Mouse (Mus musculus): ENCODE data around the gene Creb3l1. TPM values are rescaled to one million over a fixed set of nuclear protein-coding genes. Genes with fewer than 3 reads are reported as not detected.

Gene Creb3l1
- total RNA-seq, 2 experiments from 2014 or later, result 1.1 TPM; not detected in 1

DNA sequence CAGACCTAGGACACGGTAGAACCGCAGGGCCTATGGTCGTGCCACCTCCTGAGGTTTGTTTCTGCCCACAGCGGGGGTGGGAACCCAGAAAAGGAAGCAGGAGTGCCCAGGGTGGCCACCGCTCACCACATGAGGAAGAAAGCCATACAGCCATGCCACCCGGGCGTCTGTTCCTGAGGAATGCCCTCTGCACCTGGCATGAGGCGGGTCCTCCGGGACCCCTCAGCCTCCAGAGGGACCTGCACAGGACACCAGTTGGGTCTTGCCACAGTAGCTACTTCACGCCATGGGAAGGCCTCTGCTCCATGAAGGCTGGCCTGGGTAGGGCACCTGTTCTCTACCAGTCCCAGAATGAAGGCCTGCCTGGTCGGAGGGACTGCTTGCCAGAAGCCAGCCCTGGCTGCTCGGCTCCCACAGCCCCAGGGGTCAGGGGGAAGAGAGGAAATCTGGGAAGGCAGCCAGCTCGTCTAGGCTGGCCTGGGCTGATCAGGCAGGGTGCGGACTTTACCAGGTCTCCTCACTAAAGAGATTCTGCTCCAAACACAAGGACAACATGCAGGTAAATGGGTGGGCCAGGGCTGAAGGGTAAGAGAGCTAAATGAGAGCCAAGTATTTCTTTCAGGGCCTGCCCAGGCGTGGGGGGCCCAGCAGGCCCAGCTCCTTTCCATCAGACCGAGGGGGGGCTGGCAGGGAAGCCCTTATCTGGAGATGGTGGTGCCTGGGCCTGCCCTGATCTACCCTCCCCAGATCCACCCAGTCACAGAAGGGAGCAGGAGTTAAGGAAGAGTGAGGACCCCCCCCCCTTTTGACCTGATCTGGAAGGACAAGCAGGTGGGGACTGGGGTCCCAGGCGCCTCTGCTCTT, 74.7 kb downstream of the Creb3l1 start:
- peak; percentile 43 for ATAC-seq (replicated peaks; ENCODE audit: poor library complexity, severe bottlenecking)

DNA sequence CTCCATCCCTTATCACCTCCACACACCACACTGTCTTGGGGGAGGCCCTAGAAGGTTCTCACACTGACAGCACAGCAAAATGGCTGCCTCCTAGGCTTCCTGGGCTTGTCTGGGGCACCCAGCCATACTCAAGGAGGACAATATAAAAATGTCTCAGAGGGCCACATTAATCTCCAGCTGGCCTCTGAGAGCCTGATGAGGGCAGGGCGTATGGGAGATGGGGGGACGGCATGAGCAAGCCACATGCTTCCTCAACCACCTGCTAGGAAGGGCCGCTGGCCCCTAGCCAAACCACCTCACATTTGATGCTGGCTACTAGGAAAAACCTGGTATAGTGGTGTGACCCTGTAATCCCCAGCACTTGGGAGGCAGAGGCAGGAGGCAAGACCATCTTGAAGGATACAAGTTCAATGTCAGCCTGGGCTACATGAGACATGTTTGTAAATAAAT, 75.5 kb downstream of the Creb3l1 start:
- no peak for ATAC-seq (replicated peaks; ENCODE audit: poor library complexity, severe bottlenecking)

DNA sequence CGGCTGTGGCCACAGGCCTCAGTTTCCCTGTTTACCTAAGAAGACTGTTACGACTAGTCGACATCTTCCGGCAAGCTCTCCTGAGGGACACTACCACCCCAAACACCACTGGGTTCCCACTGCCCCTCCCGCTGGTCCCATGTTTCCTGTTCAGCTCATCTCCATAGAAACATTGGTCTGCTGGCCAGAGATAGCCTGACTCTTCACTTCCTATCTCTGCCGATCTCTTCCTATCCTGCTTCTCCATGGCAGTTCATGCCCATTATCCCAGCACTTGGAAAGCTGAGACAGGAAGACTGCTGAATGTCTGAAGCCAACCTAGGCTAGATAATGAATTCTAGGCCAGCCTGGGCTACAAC, 76.2 kb downstream of the Creb3l1 start:
- ATAC-seq (replicated peaks; ENCODE audit: poor library complexity, severe bottlenecking), result peak; percentile 11

DNA sequence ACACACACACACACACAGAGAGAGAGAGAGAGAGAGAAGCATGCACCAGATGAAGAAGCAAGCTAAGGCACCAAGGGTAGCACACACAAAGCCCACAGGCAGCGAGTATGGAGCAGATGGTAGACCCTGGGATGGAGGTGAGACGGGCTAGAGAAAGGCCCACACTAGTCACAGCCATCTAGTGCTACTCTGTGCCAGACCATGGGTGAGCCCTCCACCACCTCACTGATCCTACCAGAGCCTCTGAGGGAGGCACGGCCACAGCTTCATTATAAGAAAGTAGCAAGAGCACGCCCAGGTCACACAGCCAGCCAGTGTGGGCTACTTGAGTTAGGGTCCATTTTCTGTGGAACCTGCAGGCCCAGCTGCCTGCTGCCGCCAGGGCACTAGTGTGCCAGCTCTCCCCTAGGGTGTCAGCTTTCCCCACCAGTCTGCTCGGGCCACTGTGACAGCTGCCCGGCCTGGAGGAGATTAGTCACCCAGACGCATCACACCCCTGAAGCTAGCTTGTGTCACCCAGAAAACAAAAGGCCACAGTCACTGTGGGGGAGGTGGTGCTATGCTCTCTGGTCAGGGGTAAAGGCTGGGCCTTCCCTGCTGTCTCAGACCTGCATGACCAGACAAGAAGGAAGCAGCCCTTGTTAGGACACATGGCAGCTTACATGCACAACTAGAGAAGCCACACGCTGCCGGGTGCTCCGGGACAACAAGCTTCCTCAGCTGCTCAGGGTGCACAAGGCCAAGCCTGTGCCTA, 76.7 kb downstream of the Creb3l1 start:
- ATAC-seq (replicated peaks; ENCODE audit: poor library complexity, severe bottlenecking), result peak; percentile 45

DNA sequence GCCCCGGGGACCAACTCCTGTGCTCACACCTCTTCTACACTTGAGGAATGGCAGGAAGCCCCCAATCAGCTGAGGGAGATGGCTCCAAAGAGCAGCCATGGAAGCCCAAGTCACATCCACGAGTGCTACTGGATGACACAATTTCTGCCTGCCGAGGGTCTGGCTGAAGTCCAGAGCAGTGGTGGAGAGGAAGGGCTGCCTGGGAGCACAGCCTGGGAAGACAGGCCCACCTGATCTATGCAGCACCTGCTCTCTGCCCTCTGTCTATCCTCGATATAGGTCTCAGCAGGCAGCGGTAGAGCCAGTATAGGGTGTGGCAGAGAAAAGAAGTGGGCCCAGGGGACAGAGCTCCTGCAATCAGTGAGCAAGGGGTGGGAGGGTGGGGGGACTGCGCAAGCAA, 77.5 kb downstream of the Creb3l1 start:
- no peak for ATAC-seq (replicated peaks; ENCODE audit: poor library complexity, severe bottlenecking)

DNA sequence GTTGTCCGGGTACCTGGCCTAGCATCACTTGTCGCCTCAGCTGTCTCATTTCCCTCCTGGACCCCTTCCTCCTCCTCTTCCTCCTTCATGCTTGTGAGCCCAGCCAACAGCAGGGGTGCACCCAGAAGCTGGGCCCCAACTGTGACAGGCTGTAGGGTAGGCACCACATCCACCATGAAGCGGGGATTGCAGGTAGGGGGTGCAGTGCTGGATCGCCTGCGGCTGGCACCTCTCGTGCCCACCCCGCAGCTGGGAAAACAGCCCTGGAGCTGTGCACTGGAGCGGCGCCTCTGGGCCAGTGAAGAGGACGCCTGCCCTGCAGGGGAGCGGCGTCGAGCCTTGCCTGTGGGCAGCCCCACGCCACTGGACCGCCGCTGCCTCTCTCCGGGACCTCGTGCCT, 78.8 kb downstream of the Creb3l1 start, which contains the start of gene Gm9821:
Gene Gm9821 (plus strand): TSS at position 221 of the 400 bp plus-strand sequence.
- no peak for ATAC-seq (replicated peaks; ENCODE audit: poor library complexity, severe bottlenecking)

DNA sequence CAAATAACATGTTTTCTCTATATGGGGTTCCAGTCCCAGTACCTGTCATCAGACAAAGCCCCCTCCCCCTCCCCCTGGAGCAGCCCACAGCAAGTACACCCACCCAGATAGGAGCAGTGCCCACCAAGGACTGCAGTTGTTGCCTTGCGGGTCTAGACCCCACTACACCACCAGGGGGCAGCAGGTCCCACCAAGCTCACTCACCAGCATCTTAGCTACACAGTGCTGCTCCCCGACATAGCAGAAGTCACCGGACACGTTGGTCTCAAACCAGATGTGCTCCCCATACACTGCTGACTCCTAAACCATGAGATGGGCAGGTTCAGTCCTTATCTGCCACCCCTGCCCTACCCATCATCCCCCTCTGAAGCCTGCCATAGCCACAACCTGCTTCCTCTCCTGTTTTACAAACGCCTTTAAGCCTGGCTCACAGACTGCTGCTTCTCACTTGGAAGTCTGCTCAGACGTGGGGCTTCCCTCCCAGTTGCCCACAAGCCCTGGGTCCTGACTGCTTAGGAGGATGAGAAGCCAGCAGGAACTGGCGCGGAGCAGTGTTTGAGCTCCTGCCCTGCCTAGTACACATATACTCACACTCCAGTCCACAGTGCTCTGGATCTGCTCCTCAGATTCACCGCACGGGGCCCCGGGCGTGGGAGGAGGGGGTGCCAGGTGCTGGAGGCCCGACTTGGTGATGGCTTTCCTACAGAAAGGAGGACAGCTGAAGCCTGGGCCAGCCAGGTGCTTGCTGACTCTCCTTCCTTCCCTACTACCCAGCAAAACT, 79.9 kb downstream of the Creb3l1 start:
- ATAC-seq (replicated peaks; ENCODE audit: poor library complexity, severe bottlenecking), result peak; percentile 65

DNA sequence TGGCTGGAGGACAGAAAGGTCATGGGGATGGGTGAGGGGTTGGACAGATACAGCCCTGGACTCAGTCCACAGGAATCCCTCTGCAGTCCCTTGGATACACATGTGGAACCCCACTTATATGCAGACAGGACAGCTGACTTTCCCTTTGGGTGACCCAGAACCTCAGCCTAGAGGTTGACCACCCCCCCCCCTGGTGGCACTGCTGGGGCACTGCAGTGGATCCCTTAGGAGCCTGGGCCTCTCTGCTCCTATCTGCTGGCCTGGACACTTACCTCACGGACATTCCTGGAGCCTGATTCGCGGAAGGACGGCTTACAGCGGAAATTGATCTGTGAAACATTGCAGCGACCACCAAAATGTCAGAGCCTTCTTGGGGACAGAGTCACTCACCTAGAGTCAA, 81.9 kb downstream of the Creb3l1 start:
- ATAC-seq (replicated peaks; ENCODE audit: poor library complexity, severe bottlenecking), result peak; percentile 44

DNA sequence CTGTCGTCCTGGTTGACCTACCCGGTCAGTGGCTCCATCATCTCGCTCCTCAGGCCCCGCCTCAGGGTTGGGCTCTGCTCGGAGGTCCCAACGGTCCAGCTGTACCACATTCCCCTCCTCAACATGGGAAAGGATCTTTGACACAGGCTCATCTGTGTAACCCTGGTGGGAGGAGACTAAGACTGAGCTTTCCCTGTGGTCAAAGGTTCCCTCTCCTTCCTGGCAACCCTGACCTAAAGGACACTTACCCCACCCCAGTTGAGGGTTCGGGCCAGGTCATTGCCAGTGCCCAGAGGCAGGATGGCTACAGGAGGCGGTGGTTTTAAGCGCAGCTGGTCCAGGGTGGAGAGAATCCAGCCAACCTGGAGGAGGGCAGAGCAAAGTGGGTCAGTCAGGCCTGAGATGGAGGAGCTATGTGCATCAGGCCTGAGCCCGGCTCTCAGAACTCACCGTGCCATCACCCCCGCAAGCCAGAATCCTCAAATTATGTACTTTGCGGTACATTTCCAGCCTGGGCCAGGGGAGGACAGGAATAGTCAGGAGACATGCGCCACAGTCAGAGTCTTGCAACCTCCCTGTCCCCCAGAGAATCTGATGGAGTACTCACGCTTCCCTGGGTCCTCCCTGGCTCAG, 84.9 kb downstream of the Creb3l1 start:
- no peak for ATAC-seq (replicated peaks; ENCODE audit: poor library complexity, severe bottlenecking)

DNA sequence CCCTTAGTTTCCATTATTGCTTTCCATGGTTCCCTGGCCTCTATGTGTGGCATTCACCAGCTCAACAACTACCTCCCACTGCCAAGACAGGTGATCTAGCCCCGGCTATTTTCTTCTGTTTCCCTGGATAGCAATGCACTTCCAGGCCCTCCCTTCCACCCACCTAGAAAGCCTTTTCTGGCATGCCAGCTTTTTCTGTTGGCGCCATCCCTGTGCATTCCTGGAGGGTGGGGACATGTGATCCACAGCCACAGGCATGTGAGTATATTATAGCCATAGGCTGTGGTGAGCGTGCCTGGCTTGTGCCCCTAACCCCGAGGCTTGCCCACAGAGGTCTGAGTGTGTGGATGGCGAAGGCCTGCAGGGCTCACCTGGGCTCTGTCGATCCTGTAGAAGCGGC, 88.1 kb downstream of the Creb3l1 start:
- ATAC-seq (replicated peaks; ENCODE audit: poor library complexity, severe bottlenecking), result no peak

DNA sequence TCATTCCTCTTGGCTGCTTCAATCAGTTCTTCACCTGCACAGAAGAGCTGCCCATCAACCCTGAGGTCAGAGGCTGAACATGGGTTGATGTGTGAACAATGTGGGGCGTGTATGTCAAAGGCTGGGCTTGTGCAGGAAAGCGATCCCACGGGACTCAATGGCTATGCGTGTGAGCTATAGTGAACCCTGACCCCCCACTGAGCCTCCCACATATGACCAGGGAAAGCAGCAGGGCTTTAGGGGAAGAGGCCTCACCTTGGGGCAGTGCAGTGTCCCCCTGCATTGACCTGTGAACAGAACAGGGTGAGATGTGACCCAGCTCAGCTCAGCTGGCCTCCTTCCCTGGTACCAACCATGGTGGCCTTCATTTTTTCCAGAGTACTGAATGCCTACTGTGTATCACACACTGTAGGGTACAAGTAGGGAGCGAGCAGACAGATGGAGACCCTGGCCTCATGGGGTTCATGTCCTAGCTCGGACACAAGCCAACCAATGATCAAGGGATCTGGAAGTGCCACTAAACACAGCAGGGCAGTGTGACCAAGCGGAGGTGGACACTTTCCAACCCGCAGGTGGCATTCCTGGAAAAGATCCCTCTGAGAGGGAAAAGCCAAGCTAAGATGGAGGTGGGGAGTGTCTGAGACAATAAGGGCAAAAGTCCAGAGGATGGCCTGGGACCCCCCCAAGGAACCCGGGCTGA, 89.3 kb downstream of the Creb3l1 start:
- ATAC-seq (replicated peaks; ENCODE audit: poor library complexity, severe bottlenecking), result no peak

DNA sequence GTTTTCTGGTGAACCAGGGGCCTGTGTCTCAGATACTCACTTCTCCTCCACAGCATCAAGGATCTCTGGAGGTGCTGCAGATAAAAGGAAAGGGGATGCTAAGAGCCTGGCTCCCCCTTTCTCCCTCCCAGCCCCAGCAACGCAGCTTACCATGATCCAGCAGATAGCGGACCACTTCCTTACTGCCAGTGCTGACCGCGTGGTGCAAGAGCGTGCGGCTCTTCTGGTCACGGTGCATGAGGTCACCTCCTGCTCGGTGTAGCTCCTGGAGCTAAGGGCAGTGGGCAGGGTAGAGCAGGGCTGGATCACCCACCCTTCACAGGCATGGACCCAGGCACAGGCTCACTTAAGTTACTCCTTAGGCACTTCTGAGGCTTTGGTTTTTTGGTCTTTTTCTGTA, 90.3 kb downstream of the Creb3l1 start:
- peak; percentile 50 for ATAC-seq (replicated peaks; ENCODE audit: poor library complexity, severe bottlenecking)

DNA sequence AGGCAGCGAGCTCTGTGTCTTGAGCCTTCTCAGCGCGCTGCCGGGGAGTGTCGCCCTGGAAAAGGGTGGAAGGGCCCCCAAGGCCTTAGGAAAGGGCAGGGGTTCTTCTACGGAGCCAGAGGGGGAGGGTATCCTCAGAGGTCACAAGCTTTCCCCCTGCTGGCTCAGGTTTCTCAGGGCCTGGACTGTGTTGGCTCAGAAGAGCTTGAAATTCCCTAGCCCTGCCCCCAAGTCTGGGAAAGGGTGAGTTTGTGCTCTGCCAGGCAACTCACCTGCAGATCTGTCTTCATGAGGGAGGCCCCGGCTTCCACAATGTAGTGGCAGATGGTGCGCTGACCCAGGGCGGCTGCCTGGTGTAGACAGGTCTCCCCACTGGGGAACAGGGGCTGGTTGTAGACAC, 90.8 kb downstream of the Creb3l1 start:
- no peak for ATAC-seq (replicated peaks; ENCODE audit: poor library complexity, severe bottlenecking)

DNA sequence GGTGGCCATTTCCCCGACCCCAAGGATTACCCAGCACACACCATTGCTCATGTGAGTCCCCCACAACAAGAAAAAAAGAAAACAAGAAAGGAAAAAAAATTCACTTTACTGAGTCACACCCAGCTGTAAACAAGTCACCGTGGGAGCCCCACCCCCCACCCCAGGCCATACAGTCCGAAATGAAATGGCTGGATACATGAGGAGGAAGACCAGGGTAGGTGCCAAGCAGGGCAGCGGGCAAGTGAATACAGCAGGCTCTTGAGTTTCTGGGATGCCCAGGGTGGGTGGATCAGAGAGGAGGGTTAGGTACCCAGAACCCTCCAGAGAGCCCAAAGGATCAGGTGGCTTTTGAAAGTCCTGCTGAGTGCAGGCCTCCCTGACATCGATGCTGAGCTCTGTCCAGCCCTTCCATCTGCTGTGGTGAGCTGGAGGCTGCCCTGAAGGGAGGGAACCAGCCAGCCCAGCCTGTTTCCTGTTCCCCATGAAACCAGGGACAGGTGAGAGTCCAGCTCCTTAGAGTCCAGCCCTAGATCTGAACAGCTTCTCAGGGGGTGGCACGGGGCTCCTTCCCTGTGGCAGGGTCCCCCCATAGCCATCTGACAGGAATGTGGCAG, 91.5 kb downstream of the Creb3l1 start:
- no peak for ATAC-seq (replicated peaks; ENCODE audit: poor library complexity, severe bottlenecking)

Other genes with a start within 250 kb of the Creb3l1 start
- gene Chrm4, start 97.3 kb downstream of the Creb3l1 start, total RNA-seq (2014; fragmentation: Nextera tagmentation), result not detected in 2 replicates
- 0.26 TPM in 1 of 2 replicates, not detected in the other for gene Chrm4, start 97.3 kb downstream of the Creb3l1 start, total RNA-seq (2017)
- 1.3 and 4.1 TPM in 2 replicates for gene Mdk, start 92.2 kb downstream of the Creb3l1 start, total RNA-seq (2014; fragmentation: Nextera tagmentation)
- gene Mdk, start 92.2 kb downstream of the Creb3l1 start, total RNA-seq (2017), result not detected in 2 replicates
- gene Gm9821, start 78.8 kb downstream of the Creb3l1 start, total RNA-seq (2014; fragmentation: Nextera tagmentation), result not detected in 2 replicates
- gene Gm9821, start 78.8 kb downstream of the Creb3l1 start, total RNA-seq (2017), result 0.21 TPM in 1 of 2 replicates, not detected in the other
- 115 and 135 TPM in 2 replicates for gene Dgkz, start 48.6 kb downstream of the Creb3l1 start, total RNA-seq (2014; fragmentation: Nextera tagmentation)
- gene Dgkz, start 48.6 kb downstream of the Creb3l1 start, total RNA-seq (2017), result 75.7 and 89.4 TPM in 2 replicates
- 28.5 and 69.2 TPM in 2 replicates for gene Phf21a, start 68.6 kb upstream of the Creb3l1 start, total RNA-seq (2014; fragmentation: Nextera tagmentation)
- 25.9 and 33.4 TPM in 2 replicates for gene Phf21a, start 68.6 kb upstream of the Creb3l1 start, total RNA-seq (2017)